Mouse (Mus musculus): ENCODE data around the gene Ehf.

Ehf gene

DNA sequence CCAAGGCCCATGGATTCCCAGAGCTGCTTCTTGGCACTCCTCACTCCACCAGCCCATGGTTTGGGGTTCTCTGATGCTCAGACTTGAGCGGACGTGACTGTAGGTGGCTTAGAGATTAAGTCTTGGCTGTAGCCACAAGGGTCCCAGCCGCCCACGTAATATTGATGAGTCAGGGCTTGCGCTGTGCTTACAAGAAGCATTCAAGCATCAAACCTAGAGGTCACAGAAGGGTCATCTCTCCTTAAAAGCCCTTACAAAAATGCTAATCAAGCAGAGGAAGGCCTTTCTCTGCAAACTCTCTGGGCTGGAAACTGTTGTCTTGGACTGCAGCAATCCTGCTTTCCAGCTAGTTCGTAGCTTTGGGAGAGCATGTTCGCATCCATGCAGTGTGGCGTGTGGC, 88.2 kb downstream of the Ehf start:
- no peak for DNase-seq (ENCODE audit: low read depth, low spot score)

DNA sequence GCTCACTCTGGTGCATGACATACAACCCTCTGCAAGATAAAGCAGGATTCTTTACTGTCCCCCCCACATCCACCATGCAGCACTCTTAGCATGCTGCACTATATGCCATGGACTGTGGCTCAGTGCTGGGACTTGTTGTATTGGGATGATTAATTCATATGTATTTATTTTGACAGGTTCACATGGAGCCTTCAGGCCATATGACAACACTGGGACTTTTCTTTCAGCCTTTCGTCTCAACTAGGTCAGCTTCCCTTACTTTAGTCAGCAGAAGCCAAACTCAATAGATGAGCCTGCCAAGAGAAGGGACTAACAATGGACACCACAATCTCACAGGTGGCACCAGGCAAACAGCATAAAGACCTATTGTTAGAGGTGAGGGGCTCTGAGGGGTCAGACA, 89.5 kb downstream of the Ehf start:
- DNase-seq (ENCODE audit: low read depth, low spot score), result no peak

Data from c-Kit-negative CD71-positive TER-119-positive erythroid progenitor cells, embryonic 14.5 days (primary cell).